Mouse (Mus musculus) kidney, adult 11 months (tissue): Measurements from ENCODE around the gene Diexf.

Source experiments
- DNase-seq: peaks from one replicate; pipeline ENCODE4 v3.0.0; 2022

Gene Diexf

DNA sequence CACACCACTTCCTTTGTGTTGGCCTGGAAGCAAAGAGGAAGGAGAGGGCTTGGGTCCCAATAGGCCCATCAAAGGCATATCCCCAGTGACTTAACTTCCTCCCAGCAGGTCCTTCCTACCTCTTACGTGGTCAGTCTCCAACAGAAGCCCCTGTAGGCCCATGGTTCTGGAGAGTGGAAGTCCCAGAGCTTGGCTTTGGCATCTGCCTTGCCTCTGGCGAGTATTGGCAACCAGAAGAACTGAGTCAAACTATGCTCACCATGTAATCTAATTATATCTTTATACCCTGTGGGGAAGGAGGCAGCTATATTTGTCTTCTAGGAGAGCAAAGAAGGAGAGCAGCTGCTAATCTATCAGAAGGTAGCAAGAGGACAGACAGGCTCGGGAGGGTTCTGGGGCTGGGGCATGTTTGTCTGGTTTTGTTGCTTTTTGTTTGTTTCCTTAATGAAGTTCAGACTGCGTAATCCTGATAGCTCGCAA is 44.5 kb downstream of the Diexf start:
- no peak for DNase-seq

DNA sequence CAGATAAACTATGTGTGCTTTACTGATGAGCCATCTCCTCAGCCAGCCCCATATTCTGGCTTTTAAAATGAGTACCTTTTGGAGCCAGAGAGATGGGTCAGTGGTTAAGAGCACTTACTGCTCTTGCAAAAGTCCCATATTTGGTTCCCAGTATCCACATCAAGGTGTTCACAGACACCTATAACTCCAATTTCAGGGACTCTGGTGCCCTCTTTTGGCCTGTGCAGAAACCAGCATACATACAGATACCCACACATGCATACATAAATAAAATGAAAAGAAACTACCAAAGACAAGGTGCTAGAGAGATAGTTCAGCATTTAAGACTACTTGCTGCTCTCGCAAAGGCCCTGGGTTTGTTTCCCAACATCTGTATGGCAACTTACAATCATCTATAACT is 46.1 kb downstream of the Diexf start:
- no peak for DNase-seq

DNA sequence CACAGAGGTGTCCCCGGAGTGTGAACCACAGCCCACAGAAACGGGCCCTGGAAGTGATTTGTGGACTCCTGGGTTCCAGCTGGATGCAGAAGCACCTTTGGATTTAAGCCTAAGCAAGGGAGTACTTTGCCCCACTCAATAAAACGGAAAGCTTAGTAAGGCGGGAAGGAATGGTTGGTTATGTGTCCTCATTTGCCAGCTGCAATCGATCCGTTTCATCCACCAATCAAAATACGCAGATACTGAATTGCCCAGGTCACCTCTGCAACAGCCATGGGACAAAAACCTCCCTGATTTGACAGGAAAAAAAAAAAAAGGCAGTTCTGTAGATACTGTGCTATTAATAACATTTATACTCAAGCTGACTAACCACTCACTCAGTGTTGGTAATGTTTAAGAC is 47.0 kb downstream of the Diexf start:
- no peak for DNase-seq

DNA sequence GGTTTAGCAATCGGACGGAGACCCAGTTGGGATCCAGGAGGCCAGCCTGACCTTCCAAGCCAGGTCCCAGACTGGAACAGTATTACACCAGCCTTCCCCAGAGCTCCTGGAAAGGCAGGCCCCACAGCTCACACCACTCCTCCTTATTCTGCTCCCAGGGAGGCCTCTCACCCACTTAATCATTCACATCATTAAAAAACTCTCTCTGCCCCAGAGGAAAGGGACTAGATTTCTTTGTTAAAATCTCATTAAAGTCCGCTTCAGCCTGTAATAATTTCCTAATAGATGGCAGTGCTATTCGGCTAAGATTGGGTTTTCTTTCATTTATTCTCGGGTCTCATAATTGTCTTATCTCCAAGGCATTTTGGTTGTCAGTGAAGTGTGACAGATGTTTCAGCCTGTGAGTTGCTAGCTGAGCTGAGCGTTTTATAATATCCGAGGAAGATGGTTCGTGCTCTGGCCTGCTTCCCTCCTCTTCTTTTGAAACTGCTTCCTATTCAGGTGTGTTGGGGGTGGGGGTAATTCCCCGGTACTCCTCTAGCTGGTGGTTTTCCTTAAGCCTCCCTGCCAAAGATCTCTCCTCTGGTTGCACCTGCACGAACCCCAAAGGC is 47.7 kb downstream of the Diexf start:
- DNase-seq: no peak

DNA sequence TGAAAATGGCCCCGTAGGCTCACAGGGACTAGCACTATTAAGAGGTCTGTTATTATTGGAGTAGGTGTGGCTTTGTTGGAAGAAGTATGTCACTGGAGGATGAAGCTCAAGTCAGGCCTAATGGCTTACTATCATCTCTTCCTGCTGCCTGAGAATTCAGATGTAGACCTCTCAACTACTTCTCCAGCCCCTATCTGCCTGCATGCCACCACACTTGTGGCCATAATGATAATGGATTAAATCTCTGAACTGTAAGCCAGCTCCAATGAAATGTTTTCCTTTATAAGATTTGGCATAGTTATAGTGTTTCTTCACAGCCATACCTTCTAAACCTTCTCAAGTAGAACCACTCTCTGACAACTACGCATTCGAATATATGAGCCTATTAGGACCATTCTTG is 67.5 kb downstream of the Diexf start:
- no peak for DNase-seq

DNA sequence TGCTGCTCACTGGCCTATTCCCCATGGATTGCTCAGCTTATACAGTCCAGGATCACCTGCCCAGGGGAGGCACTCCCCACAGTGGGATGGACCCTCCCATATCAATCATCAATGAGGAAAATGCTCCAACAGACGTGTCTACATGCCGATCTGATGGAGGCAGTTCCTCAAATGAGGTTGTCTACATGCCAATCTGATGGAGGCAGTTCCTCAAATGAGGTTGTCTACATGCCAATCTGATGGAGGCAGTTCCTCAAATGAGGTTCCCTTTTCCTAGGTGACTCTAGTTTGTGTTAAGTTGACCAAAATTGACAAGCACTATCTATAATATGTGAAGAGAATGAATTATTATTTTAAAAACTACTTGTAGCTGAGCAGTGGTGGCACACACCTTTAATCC is 69.9 kb downstream of the Diexf start:
- no peak for DNase-seq

DNA sequence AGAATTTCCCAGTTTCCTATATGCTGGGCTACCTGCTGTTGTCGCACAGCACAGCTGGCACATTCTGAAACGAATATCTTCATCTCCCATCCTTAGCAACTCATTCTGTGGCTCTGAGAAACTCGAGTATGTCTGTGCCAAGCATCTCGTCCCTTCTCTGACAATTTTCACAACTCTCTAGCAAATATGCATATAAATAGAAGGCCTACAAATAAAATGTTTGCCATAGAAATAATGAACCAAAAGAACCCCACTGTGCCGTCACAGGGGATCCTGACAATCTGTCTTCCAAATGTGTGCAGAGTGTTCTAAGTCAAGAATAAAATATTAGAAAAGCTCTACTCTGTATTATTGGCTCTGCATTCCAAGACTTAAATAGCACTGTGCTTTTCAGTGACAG is 70.5 kb downstream of the Diexf start:
- DNase-seq: no peak

DNA sequence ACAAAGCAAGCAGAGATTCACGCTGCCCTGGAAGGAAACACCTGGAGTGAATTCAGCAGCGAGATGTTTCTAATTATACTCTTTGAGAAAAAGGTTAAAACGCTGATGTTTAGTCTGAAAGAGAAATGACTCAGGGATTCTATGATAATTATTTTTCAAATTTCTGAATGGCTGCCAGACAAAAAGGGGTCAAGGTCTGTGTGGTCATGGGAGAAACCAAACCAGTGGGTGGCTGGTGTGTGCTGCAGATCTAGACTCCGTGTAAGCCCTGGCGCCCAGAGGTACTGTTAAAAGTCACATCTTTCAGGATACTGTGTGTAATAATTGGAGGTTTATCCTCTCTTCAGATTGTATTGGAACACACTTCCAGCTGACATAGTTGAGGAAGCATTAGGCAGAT is 75.7 kb downstream of the Diexf start:
- DNase-seq: no peak

DNA sequence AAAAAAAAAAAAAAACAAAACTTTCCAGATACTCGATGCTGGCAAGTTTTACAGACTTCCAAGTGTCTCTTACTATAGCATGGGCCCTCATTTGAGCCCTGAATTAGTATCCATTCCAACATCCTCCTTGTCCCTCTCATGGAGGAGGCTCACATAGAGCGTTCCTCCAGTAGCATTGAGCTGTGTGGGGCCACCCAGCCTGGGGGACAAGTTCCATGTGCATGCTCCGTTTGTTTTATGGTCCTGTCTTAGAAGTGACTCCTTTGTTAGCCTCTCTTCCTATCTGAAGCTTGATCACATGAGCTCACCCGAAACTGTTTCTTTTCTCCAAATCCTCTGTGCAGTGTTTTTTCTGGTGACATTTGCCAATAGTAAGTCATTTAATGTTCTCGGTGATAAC is 77.0 kb downstream of the Diexf start:
- no peak for DNase-seq

DNA sequence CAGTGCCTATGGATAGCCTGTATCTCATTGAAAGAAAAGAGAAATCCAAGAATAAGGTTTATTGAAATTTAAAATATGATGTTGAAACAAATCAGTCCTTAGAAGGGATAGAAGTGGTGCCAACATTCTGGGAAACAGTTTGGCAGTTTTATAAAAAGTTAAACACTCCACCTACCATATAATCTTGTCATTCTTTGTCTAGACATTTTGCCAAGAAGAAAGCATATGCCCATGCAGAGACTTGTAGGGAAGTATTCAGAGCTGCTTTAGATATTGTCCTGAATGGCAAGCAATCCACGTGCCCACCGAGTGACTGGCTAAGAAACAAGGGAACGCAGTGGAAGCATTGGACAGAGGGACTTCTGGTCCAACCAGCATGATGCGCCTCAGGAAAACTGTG is 82.5 kb downstream of the Diexf start:
- DNase-seq: no peak

DNA sequence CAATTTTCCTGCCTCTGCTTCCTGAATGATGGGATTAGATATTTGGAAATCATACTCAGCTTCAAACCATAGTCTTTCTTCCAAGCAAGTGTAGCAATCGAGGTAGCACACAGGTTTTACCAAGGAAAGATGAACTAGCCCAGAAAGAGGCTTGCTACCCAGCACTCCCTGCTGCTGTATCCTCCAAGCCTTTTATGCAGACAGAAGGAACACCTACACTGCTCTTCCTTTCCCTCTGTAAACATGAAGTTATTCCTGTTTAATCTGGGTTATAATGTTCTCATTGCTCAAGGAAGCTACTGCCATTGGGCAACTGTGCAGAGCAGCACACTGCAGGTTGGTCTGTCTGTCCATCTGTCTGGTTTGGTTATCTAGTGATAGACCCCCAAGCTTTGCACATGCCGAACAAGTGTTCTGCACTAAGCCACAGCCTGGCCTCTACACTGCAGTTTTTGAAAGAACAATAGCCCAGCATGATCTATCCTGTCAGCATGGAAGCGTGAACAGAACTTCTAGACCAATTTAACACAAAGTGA is 87.2 kb downstream of the Diexf start:
- no peak for DNase-seq
